Mouse (Mus musculus): Measurements from ENCODE around the gene Ldoc1.
A peak's percentile ranks its signal among the peaks of the same experiment; 100 is the strongest.

Ldoc1 gene

DNA sequence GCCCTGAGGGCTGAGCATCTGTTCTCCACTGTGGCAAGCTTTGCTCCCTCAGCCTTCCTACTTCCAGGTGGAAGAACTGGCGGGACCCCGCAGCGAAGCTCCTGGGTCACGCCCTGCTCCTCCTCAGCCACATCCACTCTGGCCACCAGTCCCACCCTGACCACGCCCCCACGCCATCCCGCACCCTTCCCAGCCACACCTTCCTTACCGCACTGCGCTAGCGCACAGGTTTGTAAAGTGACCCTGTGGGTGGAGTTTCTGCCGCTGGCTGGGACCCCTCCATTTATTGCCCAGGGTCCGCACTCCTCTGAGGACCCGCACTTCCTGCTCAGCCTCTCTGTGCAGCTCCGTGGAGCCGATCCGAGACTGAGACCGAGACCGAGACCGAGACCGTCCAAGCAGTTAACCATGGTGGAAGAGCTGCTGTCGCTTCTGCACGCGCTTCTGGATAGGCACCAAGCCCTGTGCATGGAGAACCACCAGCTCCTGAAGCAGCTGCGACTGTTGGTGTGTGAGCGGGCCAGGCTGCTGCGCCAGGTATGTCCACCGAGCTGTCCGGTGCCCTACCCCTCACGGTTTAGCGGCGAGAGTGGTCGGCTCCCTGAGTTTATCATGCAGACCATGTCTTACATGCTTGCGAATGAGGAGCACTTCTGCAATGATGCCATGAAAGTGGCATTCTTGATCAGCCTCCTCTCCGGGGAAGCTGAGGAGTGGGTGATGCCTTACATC lies at the start of gene Ldoc1:
Ldoc1 (plus strand) TSS at position 196 of the 732 bp plus-strand sequence.
- peak in 1 of 2 experiments; percentile 4 for DNase-seq (ENCODE audit: low spot score in 2 of 2)

DNA sequence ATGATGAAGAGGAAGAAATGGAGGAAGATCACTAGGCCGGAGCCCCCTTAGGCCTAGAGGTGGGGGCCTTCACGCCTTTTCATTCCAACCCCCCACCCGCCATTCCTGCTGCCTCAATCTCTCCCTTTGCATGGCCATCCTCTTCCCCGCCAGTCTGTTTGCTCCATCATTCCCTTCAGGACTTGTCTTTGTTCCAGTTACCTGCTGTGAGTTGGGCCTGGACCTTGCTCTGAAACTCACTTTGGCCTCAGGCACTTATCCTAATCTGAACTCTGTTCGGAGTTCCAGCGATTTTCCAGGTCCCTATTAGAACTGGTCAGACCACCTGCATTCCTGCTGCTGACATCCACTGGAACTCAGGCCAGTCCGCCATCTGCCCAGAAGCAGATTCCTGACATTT lies 834 bp downstream of the Ldoc1 start:
- DNase-seq (ENCODE audit: low spot score in 2 of 2), result no peak

- DNase-seq (ENCODE audit: low spot score in 2 of 2), result peak in 1 of 2 experiments; percentile 12
Measured at GRCm38 (mm10) chrX:61722281-61723028, 13.2 kb downstream of the Ldoc1 start.

DNA sequence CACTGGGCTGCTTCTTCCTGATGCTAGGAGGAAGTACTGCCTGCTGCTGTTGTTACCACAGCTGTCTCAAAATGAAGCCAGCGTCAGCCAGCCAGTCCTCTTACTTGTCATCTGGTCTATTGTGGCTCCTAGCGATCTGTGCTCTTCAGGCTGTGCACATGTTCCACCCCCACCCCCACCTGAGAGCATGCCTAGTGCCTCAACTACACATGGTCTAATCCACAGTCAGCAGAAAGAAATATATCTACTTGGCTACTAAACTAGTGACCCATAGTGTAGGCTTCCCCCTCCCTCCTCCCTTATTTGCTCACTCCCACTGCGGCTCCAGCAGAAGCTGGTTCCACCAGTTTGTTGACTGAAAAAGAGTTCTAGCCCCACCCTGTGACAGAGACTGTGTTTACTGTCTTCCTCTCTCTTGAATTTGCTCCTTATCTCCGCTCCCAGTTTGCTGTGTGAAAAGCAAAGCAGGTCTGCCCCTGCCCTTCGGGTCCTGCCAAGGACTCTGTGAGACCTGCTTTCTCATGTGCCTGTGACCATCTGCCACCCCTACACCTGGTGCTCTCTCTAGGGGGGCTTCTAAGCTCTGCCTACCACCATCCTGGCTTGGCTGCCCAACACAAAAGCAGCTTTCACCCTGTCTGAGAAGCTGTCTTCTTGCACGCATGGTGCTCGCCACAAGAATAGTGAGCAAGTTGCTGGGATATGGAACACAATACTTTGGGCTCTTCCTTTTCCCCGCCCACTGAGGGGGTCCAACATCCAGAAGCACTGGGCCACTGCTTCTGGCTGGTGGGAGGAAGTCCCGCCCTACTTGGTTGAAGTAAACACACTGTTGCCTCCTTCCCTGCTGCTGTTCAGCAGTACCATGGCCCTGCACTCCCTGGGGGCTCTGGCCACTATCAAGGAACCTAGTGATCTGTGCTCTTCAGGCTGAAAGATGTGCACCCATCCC lies 14.0 kb downstream of the Ldoc1 start:
- no peak for DNase-seq (ENCODE audit: low spot score in 2 of 2)

- DNase-seq (ENCODE audit: low spot score in 2 of 2), result no peak
Measured at GRCm38 (mm10) chrX:61727516-61728310, 18.4 kb downstream of the Ldoc1 start.
